Mouse (Mus musculus) frontal cortex, adult 2 months (tissue): ENCODE measurements around the gene Ddah2. TPM values are rescaled to one million over a fixed set of nuclear protein-coding genes. Genes with fewer than 3 reads are reported as not detected.

Source experiments
- DNase-seq, 2 experiments: peaks; one replicate each; pipeline ENCODE4 v3.0.0; 2022; ENCODE audit warnings: low spot score in 1 of 2; ENCODE audit errors: extremely low spot score in 1 of 2
- polyA plus RNA-seq: library from polyadenylated mRNA; depleted of rRNA; stranded (reverse); fragments of >200 nt; gene quantifications from 2 replicates; pipeline ENCODE4 v1.2.3, GENCODE M21; 2012

Gene Ddah2
- polyA plus RNA-seq, 1 experiment = 42.8 TPM

GRCm38 (mm10) chr17:35076507-35077176, 17.8 kb downstream of the Ddah2 start, which contains the start of gene Ly6g6e:
Gene Ly6g6e, plus strand, starts transcription at chr17:35076902.
- no peak for DNase-seq

DNA sequence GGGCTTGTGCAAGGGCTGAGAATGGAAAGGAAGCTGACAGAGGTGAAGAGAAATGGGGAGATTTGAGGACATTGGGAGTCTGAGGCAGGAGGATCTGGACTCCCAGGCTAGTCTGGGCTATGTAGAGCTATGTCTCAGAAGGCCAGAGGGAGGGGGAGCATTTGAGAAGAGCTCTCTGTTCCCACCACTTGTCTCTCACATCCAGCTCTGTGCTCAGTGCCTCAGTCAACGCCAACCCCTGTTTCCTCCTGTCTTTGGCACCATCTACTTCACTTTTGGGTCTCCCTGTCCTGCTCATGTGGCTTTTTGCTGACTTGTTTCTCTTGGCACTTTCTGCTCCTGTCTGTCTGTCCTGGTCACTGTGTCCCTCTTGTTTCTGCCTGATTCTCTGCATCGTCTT, 18.4 kb downstream of the Ddah2 start:
- DNase-seq = no peak

DNA sequence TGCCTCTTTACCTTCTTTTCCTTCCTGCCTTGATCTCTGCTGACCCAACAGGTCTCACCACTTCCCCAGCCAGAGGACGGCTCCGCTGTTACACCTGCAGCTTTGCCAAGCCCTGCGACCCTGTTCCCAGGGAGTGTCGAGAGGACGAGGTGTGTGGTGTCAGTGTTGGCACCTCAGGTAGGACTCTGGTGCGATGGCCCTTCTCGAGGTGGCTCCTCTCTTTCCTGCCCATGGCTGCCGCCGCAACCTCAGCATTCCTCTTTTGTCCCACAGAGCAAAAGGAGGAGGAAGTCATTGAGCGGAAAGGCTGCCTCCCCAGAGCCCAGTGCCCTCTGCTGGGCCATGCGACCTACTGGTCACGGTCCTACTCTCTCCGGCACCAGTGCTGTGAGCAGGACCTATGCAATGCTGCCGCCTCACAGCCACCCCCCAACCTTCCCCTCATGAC, 19.0 kb downstream of the Ddah2 start, which contains the start of gene Ly6g6d:
TSS of gene Ly6g6d (minus strand) at position 280 of the 448 bp plus-strand sequence.
- DNase-seq = no peak

GRCm38 (mm10) chr17:35079778-35080177, 20.9 kb downstream of the Ddah2 start:
- DNase-seq = no peak

DNA sequence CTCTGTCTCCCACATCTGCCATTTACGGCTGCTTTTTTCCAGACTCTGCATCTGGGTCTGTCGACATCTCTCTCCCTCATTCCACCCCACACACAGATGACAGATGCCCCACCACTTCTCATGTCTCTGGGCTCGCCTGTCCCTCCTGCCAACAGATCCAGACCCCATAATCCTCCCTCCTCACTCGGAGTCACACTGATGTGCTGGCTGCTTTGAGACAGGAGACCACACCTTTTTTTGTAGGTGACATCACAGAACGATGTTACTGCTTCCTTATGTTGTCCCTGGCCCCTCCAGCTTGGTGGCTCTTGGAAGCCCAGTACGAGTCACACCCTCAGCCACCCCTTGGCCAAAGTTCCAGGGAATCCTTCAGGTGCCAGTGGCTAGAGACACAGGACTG, 21.4 kb downstream of the Ddah2 start:
- DNase-seq = no peak

DNA sequence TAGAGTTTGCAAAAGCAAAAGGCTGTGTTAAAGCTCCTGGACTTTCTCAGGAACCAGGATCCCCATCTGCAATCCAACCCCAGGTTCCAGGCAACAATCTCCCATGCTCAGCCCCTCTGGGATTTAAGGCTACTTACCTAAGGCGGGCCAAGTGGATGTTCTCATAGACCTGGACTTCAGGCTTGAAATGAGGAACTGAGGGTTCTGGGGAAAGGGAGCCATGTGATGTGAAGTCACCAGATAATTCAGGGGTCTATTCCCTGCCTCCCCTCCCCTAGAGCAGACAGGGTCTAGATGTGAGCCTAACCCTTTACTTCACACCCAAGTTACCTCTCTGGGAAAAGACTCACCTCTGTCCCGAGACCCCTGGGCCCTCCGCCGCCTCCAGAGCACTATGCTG, 21.9 kb downstream of the Ddah2 start:
- no peak for DNase-seq

- no peak for DNase-seq
Observed at GRCm38 (mm10) chr17:35082841-35083576, 24.2 kb downstream of the Ddah2 start.

- DNase-seq = no peak
Observed at GRCm38 (mm10) chr17:35083929-35084497, 25.2 kb downstream of the Ddah2 start.

GRCm38 (mm10) chr17:35085208-35085865, 26.5 kb downstream of the Ddah2 start, which contains the start of gene Ly6g6f:
Gene Ly6g6f, minus strand, starts transcription at chr17:35085610.
- DNase-seq = no peak

DNA sequence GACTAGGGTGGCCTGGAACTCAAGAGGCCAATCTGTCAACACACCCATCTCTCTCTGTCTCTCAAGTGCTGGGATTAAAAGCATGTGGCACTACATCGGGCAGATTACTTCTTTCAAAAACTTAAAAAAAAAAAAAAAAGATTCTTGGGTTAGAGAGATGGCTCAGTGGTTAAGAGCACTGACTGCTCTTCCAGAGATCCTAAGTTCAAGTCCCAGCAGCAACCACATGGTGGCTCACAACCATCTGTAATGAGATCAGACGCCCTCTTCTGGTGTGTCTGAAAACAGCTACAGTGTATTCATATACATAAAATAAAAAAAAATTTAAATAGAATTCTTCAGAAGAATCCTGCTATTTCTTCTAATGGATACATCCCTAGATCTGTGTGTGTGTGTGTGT, 29.3 kb downstream of the Ddah2 start:
- DNase-seq = no peak

DNA sequence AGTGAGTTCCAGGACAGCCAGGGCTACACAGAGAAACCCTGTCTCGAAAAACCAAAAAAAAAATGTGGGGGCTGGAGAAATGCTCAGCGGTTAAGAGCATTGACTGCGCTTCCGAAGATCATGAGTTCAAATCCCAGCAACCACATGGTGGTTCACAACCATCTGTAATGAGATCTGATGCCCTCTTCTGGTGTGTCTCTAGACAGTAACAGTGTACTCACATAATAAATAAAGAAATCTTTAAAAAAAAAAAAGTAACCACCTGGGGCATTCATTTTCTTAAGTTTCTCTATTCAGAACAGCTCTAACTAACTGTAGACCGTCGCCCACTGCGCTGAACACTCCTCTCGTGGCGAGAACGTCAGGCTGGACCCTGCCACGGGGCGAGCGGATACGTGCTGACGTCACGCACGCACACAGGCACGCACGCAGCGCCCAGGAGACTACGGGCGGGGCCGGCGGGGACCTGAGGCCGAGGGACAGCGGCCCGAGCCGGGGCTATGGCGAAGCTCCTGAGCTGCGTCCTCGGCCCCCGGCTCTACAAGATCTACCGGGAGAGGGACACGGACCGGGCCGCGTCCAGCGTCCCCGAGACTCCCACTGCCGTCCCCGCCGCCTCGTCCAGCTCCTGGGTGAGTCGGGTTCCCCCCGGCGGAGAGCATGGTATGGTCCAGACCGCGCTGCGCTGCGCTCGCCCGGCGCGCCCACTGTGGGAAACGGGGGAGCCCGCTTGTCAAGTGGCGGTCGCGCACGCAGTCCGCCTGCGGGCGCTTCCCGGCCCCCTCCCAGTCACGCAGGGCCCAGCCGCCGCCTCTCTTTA, 30.2 kb downstream of the Ddah2 start, which contains the start of gene Abhd16a:
TSS of gene Abhd16a (plus strand) at position 439 of the 820 bp plus-strand sequence.
- peak; percentile 87 to 95 for DNase-seq

- no peak for DNase-seq
Observed at GRCm38 (mm10) chr17:35090166-35090932, 31.5 kb downstream of the Ddah2 start.

DNA sequence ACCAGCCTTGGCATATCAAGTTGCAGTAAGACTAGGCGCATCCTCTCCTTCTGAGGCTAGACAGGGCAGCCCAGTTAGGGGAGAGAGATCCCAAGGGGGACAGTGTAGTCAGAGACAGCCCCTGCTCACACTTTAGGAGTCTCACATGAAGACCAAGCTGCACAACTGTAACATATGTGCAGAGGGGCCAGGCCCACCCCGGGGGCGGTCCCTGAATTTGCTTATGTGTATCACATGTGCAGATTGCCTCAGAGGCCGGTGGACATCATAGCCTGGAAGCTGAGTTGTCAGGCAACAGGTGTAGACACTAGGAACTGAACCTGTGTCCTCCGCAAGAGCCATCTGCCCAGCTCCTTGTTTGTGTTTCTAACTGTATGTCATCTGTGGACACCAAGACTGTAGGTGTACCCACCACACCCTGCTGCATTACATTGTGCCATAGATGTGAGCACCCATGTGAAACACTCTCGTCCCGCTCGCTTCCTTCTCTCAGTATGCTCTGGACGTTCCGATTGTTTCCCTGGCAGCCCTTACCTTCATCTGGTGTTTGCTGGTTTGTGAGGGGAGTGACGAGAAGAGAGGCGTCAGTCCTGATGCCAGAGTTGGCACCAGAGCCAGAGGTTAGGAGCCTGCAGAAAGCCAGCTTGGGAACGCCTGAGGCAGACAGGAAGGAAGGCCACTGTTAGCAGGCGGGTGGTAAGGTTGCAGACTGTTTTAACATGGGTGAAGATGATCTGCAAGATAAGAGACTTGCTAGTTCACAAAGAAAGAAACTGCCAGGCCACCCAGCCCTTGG, 33.8 kb downstream of the Ddah2 start:
- no peak for DNase-seq

DNA sequence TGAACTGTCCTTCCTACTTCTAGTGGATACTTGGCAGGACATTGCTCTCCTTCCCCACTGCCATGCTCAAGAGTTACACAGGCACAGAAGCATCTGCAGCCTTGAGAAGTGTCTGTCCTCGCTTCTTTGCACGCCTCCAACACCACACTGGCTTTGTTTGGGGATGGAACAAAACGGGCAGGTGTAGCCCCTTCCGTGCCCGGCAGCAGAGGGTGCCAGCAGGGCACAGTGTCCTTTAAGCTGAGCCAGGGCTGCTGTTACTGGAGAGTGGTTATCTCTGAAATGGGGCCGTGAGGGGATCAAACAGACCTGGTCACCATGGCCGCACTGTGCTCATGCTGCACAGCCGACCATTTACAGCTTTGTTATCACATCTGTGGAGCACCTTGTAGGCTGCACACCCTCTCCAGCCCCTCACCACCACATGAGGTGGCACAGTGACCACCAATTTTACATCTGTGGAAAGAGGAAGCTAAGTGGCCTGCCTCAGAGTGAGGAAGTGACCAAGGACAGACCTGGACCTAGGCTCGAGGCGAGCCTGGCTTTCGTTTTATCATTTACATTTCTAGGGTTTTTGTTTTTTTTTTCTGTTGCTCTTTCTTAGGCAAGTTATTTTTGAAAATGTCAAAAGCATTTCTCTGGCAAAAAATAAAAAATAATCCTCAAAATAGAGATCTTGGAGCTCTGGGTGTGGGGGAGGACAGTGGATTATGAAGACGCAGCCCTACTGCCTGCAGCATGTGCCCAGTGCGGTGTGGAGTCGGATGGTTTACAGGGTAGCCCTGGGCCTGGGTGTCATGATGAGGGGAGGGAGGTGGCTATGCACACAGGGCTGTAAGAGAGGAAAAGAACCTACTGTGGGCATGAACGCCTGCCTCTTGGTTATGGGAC, 35.9 kb downstream of the Ddah2 start:
- DNase-seq = no peak

- no peak for DNase-seq
Observed at GRCm38 (mm10) chr17:35096597-35096996, 37.8 kb downstream of the Ddah2 start.

DNA sequence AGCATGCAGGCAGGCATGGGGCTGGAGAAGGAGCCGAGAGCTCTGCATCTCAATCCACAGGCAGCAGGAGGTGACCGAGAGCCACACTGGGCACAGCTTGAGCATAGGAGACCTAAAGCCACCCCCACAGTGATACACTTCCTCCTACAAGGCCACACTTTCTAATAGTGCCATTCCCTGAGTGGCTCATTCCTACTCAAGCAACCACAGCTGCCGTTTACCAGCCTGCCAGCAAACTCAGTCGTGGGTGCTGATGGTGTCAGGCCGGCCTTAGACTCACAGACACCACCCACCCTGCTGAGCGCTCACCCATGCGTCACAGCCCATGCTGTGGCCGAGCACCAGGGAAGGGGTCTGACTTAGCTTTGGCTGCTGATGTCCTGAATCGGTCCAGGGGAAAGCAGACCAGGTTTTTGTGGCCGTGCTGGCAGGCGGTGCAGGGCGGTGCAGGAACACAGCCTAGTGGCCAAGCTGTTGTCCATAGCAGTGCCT, 38.4 kb downstream of the Ddah2 start:
- peak; percentile 55 to 69 for DNase-seq

DNA sequence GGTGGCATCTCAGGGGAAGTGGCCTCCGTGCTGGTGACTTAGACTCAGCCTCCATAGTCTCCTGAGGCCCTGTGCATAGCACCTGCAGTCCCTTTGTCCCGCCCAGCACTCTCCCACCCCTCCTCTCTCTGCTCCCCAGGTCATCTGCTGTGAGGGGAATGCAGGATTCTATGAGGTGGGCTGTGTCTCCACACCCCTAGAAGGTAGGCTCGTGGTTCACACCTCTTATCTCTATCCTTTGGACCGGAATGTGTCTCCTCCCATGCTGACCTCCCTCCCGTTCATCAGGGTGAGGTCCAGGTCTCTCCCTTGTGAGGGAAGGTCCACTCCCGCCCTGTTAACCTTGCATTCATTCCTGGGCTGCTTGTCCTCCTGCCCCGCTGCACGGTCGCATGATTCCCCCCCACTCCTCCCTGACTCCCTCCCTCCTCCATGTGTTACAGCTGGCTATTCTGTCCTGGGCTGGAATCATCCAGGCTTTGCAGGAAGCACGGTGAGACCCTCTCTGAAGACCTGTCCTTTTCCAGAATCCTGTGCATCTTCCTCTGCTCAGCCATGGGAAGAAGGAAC, 41.4 kb downstream of the Ddah2 start:
- no peak for DNase-seq
